Mouse (Mus musculus): Measurements from ENCODE around the gene Lrriq4.

Gene Lrriq4

GRCm38 (mm10) chr3:30644207-30644606 lies at the start of gene Lrriq4:
Gene Lrriq4 (plus strand): TSS chr3:30644507.
- in situ Hi-C loops (cut with MboI, MseI): no loop called here

- in situ Hi-C loops (cut with MboI, MseI): loop anchor here (25.0 kb wide), 1 partner anchor 1917 kb away; the partner anchor contains the start of gene Zfp639
Measured at GRCm38 (mm10) chr3:30595111-30595832, 49.0 kb upstream of the Lrriq4 start.

DNA sequence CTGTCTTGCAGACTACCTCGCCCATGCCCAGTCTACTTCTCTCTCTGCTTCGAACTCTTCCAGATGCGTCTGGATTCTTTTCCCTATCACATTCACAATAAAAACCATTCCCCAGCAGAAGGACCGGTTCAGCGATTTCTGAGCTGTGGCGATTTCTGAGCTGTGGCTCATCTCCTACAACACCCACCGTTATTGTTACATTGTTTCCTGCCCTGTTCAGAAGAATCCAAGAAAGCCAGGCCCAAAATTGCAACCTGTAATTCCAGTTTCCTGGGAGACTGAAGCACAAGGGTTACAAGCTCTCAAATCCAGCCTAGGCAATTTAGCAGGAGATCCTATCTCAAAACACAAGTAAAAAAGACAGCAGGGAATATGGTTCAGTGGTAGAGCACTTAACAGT lies 47.0 kb upstream of the Lrriq4 start:
- in situ Hi-C loops (cut with MboI, MseI): loop anchor here (25.0 kb wide), 1 partner anchor 1915 kb away; the partner anchor contains the start of gene Zfp639

DNA sequence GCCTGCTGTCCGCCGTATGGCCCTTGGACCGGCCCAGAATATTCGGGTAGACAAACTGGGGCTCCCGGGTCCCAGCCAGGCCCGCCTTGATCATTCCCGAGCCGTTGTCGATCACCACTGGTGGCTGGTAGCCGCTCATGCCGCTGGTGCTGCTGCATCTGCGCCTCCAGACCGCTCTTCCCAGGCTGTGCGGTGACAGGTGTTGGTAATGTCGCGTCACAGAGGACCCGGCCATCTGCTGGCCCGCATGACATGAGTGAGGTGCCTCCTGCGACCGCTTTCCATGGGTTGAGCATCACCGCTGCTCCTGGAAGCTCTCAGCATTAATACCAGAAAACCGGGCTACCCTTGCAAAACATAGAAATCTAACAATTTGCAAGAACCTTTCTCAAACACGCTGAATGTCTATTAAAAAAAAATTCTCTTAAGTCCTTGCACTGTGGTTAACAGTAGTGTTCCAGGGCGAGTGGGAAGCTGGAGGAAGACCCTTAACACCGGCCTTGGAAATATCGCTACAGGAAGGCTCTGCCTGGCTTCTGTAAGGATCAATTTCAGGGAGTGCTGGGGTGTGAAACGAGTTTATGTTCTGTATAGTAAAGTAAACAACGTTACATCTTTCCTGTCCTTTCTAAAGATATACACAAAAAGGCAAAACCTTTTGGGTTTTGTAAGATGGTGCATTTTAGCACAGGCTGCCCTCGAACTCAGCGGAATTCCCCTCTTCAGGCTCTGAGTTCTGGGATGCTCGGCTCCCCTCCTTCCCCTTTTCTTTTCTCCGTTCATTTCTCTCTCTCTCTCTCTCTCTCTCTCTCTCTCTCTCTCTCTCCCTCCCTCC lies 44.4 kb upstream of the Lrriq4 start, which contains the start of gene Actrt3:
Gene Actrt3, minus strand, starts transcription at position 229 of the 835 bp plus-strand sequence.
- in situ Hi-C loops (cut with MboI, MseI): loop anchor here (25.0 kb wide), 1 partner anchor 1912 kb away; the partner anchor contains the start of gene Zfp639

DNA sequence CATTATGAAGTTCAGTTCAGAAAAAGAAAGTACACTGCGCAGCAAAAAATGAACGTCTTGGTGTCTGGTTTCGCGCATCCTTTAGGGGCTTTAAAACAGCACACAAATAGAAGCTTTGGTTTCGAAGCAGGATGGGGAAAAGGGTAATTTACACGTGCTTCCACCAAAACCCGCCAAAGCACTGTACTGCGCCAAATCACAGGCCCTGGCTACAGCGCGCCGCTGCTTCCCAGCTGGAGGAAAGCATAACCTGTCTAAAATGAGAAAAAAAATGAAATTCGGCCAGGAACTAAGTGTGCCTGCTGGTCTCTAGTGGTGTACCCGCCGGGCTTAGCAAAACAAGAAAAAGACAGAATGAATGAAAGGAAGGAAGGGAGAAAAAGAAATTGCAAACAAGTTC lies 43.6 kb upstream of the Lrriq4 start:
- in situ Hi-C loops (cut with MboI, MseI): no loop called here

DNA sequence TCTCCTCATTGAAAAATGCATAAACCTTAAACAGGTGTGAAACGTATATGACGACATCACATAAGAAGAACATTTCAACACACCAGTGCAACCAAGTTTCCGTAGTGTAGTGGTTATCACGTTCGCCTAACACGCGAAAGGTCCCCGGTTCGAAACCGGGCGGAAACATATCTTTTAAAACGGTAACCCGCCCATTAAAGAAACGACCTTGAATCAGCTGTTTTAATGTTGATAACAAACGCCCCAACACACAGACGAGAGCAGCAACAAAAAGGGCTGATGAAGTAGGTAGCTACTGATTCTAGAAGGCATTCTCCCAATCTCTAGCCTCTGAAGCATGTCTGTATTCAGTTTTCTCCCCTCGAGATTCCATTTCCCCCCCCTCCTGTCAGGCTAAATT lies 43.1 kb upstream of the Lrriq4 start:
- in situ Hi-C loops (cut with MboI, MseI): no loop called here

DNA sequence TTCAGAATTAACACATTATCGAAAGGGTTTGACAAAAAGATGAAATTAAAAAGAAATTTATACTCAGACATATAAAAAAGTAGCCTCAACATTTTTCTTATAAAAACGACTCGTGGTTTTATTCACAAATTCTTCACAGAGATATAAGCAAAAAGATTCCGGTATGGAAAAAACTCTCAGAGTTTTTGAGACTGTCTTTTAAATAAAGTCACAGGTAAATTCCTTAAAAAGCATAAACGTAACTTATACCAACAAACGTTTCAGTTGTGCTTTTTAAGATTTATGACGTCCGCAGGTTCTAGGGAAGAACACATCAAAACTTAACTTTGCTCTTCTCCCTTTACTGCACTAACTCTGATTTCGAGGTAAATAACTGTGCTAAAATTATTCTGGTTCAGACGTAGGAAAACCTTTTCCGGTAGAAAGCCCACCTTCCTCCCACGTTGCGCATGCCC lies 42.7 kb upstream of the Lrriq4 start:
- in situ Hi-C loops (cut with MboI, MseI): no loop called here

GRCm38 (mm10) chr3:30602065-30602739 lies 42.1 kb upstream of the Lrriq4 start, which contains the start of gene Mynn:
Gene Mynn (plus strand): TSS chr3:30602065.
- in situ Hi-C loops (cut with MboI, MseI): no loop called here

DNA sequence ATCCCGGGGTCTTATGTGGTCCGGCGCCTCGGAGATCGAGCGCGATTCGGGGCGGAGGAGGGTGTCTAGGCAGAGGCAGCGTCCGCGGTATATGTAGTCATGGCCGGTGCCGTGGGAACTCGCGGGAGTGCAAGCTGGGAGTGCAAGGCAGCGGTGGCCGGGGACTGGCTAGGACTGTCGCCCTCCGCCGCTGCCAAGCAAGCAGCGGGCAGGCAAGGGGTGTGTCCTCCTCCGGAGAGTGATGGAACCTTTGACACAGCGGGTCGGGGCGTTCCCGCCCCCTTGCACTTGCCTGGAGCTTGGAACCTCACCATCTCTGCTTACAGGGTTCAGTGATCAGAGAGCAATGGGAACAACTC lies 41.6 kb upstream of the Lrriq4 start:
- in situ Hi-C loops (cut with MboI, MseI): no loop called here

DNA sequence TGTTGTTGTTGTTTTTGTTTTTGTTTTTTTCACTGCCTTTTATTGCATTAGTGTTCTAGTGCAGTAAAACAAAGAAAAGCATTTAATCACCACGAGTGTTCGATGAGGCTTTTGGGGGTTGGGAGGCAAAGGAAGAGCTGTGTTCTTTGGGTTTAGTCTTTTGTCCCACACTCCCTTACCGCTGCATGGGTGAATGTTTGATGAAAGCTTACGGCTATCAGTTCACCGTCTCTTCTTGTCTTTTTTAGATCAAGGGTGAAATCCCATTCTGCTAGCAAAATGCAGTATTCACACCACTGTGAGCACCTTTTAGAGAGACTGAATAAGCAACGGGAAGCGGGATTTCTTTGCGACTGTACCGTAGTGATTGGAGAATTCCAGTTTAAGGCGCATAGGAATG lies 41.1 kb upstream of the Lrriq4 start:
- in situ Hi-C loops (cut with MboI, MseI): no loop called here

GRCm38 (mm10) chr3:30608999-30609398 lies 35.3 kb upstream of the Lrriq4 start:
- in situ Hi-C loops (cut with MboI, MseI): no loop called here

DNA sequence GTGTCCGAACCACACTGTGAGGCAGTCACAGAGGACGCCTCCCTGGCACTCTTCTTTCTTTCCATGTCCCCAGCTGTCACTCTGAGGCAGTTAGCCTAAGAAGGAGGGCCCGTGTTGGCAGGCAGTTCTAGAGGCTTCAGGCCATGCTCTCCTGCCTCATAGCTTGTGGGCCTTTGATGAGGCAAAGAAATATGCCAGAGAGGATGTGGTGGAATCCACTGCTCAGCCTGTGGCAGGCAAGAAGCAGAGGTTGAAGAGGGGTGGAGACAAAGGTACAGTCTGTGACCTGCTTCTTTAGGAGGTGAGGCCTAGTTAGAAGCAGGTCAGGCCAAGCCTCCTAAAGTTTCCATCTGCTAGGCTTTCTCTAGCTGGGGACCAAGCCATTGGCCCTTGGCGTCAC lies 33.4 kb upstream of the Lrriq4 start:
- in situ Hi-C loops (cut with MboI, MseI): no loop called here

GRCm38 (mm10) chr3:30620132-30620531 lies 24.2 kb upstream of the Lrriq4 start:
- in situ Hi-C loops (cut with MboI, MseI): no loop called here

GRCm38 (mm10) chr3:30633681-30634080 lies 10.6 kb upstream of the Lrriq4 start:
- in situ Hi-C loops (cut with MboI, MseI): no loop called here

- in situ Hi-C loops (cut with MboI, MseI): no loop called here
Measured at GRCm38 (mm10) chr3:30635629-30636028, 8.7 kb upstream of the Lrriq4 start.

- in situ Hi-C loops (cut with MboI, MseI): no loop called here
Measured at GRCm38 (mm10) chr3:30646761-30647160, 2.5 kb downstream of the Lrriq4 start.

GRCm38 (mm10) chr3:30647440-30648090 lies 3.3 kb downstream of the Lrriq4 start, which contains the start of gene Lrrc34:
Gene Lrrc34 (minus strand): TSS chr3:30647869.
- in situ Hi-C loops (cut with MboI, MseI): no loop called here

DNA sequence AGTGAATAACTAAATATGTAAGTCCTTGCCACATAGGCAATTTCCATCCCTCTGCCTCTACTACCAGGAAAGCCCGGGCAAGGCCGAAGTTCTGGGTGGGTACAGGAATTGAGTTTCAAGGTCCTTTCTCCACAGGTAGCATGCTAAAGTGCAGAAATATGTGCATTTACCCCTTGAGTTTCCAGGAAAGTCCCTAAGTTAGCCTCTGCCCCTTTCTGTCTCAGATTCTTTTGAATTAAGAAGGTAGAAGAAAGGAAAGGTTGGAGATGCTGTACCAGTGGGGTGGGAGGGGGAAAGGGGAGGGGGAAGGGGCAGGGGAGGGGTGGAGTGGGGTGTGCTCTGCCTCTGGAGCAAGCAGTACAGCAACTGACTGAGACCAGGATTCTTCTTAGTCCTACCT lies 4.2 kb downstream of the Lrriq4 start:
- in situ Hi-C loops (cut with MboI, MseI): no loop called here

GRCm38 (mm10) chr3:30650062-30650841 lies 5.9 kb downstream of the Lrriq4 start:
- in situ Hi-C loops (cut with MboI, MseI): no loop called here

DNA sequence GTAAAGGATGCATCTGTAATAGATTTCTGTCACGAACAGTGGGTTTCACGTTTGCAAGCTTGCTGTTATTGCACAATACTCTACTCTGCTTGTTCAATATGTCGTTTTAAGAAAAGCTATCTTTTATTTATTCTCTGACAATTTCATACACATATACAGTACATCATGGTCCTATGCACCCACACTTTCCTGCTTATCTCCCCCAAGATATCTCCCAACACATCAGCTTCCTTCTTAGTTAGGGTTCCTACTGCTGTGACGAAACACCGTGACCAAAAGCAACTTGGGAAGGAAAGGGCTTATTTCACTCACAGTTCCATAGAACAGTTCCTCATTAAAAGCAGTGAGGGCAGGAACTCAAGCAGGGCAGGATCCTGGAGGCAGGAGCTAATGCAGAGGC lies 11.6 kb downstream of the Lrriq4 start:
- in situ Hi-C loops (cut with MboI, MseI): no loop called here

DNA sequence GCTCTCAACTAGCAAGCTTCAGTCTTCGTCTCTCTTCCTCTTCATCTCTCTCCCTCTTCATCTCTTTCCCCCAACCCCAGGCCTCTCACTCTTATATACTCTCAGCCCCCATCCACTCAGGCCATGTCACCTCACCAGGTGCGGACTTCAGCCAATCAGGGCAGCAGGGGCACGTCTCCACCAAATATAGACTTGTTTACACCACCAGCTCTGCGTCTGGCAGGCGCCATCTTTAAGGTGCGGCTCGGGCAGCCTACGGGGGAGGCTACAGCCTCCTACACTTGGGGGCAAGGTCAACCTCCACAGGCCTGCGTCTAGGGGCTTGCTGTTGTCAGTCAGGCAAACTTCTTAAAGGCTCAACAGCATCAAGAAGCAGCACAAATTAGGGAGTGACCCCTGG lies 14.2 kb downstream of the Lrriq4 start:
- in situ Hi-C loops (cut with MboI, MseI): no loop called here

Data from regulatory T cell (primary cell).